Mouse (Mus musculus) E14TG2a.4 (cell line): Measurements from ENCODE around the gene Il11.

Experiments
- CTCF ChIP-seq: conservative IDR thresholded peaks from 2 replicates; pipeline ENCODE4 v1.5.1; 2014; ENCODE audit warnings: low read length
- POU5F1 ChIP-seq: IDR thresholded peaks from 2 replicates; pipeline ENCODE4 v1.6.1; 2014; ENCODE audit warnings: low read length, borderline replicate concordance

DNA sequence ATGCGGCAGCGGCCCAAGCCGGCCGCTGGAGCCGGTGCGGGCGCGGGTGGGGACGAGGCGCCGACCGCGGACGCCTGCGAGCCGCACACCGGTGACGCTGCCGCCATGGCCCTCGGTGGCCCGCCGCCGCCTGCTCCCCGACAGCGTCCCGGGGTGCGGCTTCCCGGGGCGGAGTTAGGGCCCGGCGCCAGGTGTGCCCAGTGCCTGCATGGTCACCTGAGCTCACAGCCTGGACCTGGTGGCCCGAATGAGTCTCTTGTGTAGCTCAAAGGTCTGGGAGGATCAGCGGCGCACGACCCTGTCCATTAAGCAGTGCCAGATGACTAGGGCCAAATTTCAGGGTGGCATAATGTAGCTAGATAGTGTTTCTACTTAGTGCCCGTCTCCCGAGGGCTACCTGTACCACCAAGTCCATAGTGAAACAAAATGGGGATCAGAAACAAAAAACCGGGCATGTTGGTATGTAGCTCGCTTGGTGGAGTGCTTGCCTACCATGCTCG is 6.8 kb upstream of the Il11 start, which contains the start of gene Tmem238:
- TF ChIP-seq CTCF: no peak
- no peak for TF ChIP-seq POU5F1
